Mouse (Mus musculus) kidney, embryonic 14.5 days (tissue): Measurements from ENCODE around the gene Dand5. TPM values are rescaled to one million over a fixed set of nuclear protein-coding genes. Genes with fewer than 3 reads are reported as not detected.

Experiments
- ATAC-seq: fragments of 200-750 bp; cut with Nextera tagmentation; 2 replicates; pipeline ENCODE4 v1.8.0; 2017; ENCODE audit warnings: moderate number of reproducible peaks, mild to moderate bottlenecking, moderate TSS enrichment, moderate library complexity; ENCODE audit not compliant: low FRiP score, low TSS enrichment
- H3K27ac ChIP-seq: fragments of 300-500 bp; sonication (generic); 2 replicates; pipeline ENCODE4 v1.5.1; 2014; ENCODE audit warnings: low read depth, mild to moderate bottlenecking, low read length, moderate library complexity, mixed read lengths
- H3K27me3 ChIP-seq: fragments of 300-500 bp; sonication (generic); 2 replicates; pipeline ENCODE4 v1.6.1; 2014; ENCODE audit warnings: mild to moderate bottlenecking, low read length; ENCODE audit not compliant: control insufficient read depth, insufficient read depth
- H3K36me3 ChIP-seq: fragments of 300-500 bp; sonication (generic); 2 replicates; pipeline ENCODE4 v1.6.1; 2014; ENCODE audit warnings: low read length, mixed read lengths; ENCODE audit not compliant: control insufficient read depth, insufficient read depth
- H3K4me1 ChIP-seq: fragments of 300-500 bp; sonication (generic); 2 replicates; pipeline ENCODE4 v1.6.1; 2014; ENCODE audit warnings: low read length, mixed read lengths; ENCODE audit not compliant: control insufficient read depth, insufficient read depth
- H3K4me2 ChIP-seq: fragments of 300-500 bp; sonication (generic); replicated peaks from 2 replicates; pipeline ENCODE4 v1.6.1; 2014; ENCODE audit warnings: low read depth, mild to moderate bottlenecking, low read length
- H3K4me3 ChIP-seq: fragments of 300-500 bp; sonication (generic); 2 replicates; pipeline ENCODE4 v1.5.1; 2014; ENCODE audit warnings: mild to moderate bottlenecking, low read length
- H3K9ac ChIP-seq: fragments of 300-500 bp; sonication (generic); 2 replicates; pipeline ENCODE4 v1.6.1; 2014; ENCODE audit warnings: low read depth, mild to moderate bottlenecking, low read length, moderate library complexity
- H3K9me3 ChIP-seq: fragments of 300-500 bp; sonication (generic); 2 replicates; pipeline ENCODE4 v1.6.1; 2016; ENCODE audit warnings: low read length; ENCODE audit not compliant: control insufficient read depth
- WGBS: fragments of 180-500 bp; shearing (Covaris S2); extraction: QIAGEN DNeasy Blood & Tissue Kit; methylation state at CpG from one replicate; pipeline ENCODE4 v1.1.7; 2014; 5-methylcytosine and 5-hydroxymethylcytosine counted together
- polyA plus RNA-seq: library from polyadenylated mRNA; unstranded; fragments of >200 nt; fragmentation: Nextera tagmentation; extraction: Ambion mirVana; gene quantifications from 2 replicates; pipeline ENCODE4 v1.2.1, GENCODE M21; 2014

Gene Dand5
- polyA plus RNA-seq, 1 experiment from 2014 or later, result 6.0 TPM

- H3K4me3 ChIP-seq, result peak overlapping the region; percentile 81
Measured at GRCm38 (mm10) chr8:84845355-84846093, 22.9 kb upstream of the Dand5 start.

GRCm38 (mm10) chr8:84844397-84845070, 21.9 kb upstream of the Dand5 start:
- no peak for ATAC-seq
- peak overlapping the region; percentile 81 for H3K4me3 ChIP-seq
- H3K9me3 ChIP-seq, result no peaks in the 10 kb centered on the region
- H3K27ac ChIP-seq, result peak overlapping the region; percentile 8; the same call in 1 of the 2 replicates
- H3K27me3 ChIP-seq, result no peaks in the 10 kb centered on the region
- 85% methylated on average over 9 of the region's 9 CpGs for WGBS
- H3K36me3 ChIP-seq, result peaks cover 44% of the 10 kb centered on the region
- H3K9ac ChIP-seq, result peak overlapping the region; percentile 84
- peaks cover 26% of the 10 kb centered on the region for H3K4me1 ChIP-seq
- peak overlapping the region; percentile 79 for H3K4me2 ChIP-seq

More at GRCm38 (mm10) chr8:84845355-84846093, 22.9 kb upstream of the Dand5 start:
- 15% methylated on average over 12 of the region's 12 CpGs for WGBS
- H3K9me3 ChIP-seq, result no peaks in the 10 kb centered on the region
- H3K9ac ChIP-seq, result peak overlapping the region; percentile 84
- H3K36me3 ChIP-seq, result peaks cover 44% of the 10 kb centered on the region
- H3K4me2 ChIP-seq, result peak overlapping the region; percentile 79
- ATAC-seq, result no peak
- no peak overlapping the region for H3K27ac ChIP-seq
- H3K4me1 ChIP-seq, result peaks cover 23% of the 10 kb centered on the region
- no peaks in the 10 kb centered on the region for H3K27me3 ChIP-seq

- H3K4me1 ChIP-seq, result peaks cover 41% of the 10 kb centered on the region
- no peaks in the 10 kb centered on the region for H3K9me3 ChIP-seq
- no peak for ATAC-seq
- peaks cover 66% of the 10 kb centered on the region for H3K36me3 ChIP-seq
- H3K27ac ChIP-seq, result no peak overlapping the region; the same call in 1 of the 2 replicates
- no peak overlapping the region for H3K9ac ChIP-seq
- H3K4me2 ChIP-seq, result no peak overlapping the region
- no peak overlapping the region for H3K4me3 ChIP-seq
- WGBS, result 82% methylated on average over 1 of the region's 1 CpGs
- no peaks in the 10 kb centered on the region for H3K27me3 ChIP-seq
Measured at GRCm38 (mm10) chr8:84841514-84841913, 18.9 kb upstream of the Dand5 start.

DNA sequence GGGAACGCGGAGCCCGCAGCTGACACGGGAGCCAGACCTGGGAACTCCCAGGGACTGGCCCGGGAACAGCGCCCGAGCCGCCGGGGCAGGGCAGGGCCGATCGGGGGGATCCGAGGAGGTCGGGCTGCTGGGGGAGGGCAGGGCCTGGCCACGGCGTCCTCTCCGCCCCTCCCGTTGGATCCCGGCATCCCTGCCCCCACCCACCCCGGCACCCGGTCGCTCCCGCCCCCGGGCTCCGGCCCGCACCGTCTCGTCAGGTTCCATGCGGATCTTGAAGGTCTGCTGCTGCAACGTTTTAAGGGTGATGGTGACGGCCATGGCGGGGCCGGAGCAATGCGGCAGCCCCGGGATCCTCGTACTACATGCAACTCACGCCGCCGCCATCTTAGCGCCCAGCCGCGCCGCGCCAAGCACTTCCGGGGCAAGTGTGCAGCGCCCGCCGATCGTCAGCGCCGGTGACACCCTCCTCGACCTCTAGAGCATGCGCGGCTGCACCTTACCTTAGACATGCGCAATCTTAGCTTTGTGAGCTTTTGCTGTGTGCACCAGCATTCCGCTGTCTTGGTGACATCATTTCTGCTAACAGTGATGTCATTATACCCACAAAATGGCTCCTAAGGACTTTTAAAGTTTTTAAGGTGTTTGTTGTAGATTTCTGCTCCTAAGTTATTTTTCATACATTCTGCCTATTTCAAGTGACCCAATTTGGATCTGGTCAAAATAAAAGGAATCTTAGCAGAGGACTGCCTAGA, 17.8 kb upstream of the Dand5 start, which contains the start of gene Rad23a:
TSS of gene Rad23a (minus strand) at position 418 of the 752 bp plus-strand sequence.
- H3K9me3 ChIP-seq, result no peaks in the 10 kb centered on the region
- H3K9ac ChIP-seq, result peak within 1 kb of the TSS; percentile 96
- under 1% methylated on average over 51 of the region's 55 CpGs for WGBS
- peak within 1 kb of the TSS; percentile 90 for H3K4me3 ChIP-seq
- peaks cover 41% of the 10 kb centered on the region for H3K4me1 ChIP-seq
- no peaks in the 10 kb centered on the region for H3K27me3 ChIP-seq
- peaks cover 74% of the 10 kb centered on the region for H3K36me3 ChIP-seq
- H3K4me2 ChIP-seq, result peak within 1 kb of the TSS; percentile 71
- ATAC-seq, result peak; percentile 93
- H3K27ac ChIP-seq, result peak within 1 kb of the TSS; percentile 90

- peak overlapping the region; percentile 96 for H3K9ac ChIP-seq
- H3K36me3 ChIP-seq, result peaks cover 78% of the 10 kb centered on the region
- H3K4me3 ChIP-seq, result peak overlapping the region; percentile 90
- H3K27ac ChIP-seq, result peak overlapping the region; percentile 90
- WGBS, result 5% methylated on average over 7 of the region's 7 CpGs
- peak overlapping the region; percentile 71 for H3K4me2 ChIP-seq
- H3K27me3 ChIP-seq, result no peaks in the 10 kb centered on the region
- H3K9me3 ChIP-seq, result no peaks in the 10 kb centered on the region
- H3K4me1 ChIP-seq, result peaks cover 41% of the 10 kb centered on the region
- ATAC-seq, result no peak
Measured at GRCm38 (mm10) chr8:84839875-84840247, 17.2 kb upstream of the Dand5 start.

GRCm38 (mm10) chr8:84839411-84839810, 16.8 kb upstream of the Dand5 start:
- no peaks in the 10 kb centered on the region for H3K27me3 ChIP-seq
- peaks cover 41% of the 10 kb centered on the region for H3K4me1 ChIP-seq
- 89% methylated on average over 2 of the region's 2 CpGs for WGBS
- no peak for ATAC-seq
- peak overlapping the region; percentile 96; the same call in 1 of the 2 replicates for H3K9ac ChIP-seq
- peak overlapping the region; percentile 90 for H3K4me3 ChIP-seq
- no peak overlapping the region for H3K27ac ChIP-seq
- H3K4me2 ChIP-seq, result peak overlapping the region; percentile 71
- peaks cover 78% of the 10 kb centered on the region for H3K36me3 ChIP-seq
- no peaks in the 10 kb centered on the region for H3K9me3 ChIP-seq

DNA sequence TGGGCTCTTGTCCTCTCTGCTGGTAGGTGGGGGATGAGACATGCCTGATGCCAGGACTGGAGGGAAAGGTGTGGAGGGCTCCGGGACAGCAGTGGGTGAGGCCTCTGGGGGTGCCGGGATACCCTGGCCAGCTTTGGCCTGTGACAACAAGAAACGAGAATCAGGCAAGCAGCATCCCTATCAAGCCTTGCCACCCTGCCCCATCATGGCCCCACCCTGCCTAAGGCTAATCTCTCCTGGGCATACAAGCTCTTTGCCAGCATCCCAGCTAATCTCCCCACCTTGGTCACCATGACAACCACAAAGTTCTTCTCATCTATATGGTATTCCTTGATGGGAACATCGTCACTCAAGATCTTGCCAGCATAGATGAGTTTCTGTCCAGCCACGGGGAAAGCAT, 15.9 kb upstream of the Dand5 start:
- Histone ChIP-seq H3K36me3 (peaks cover 77% of the 10 kb centered on the region), H3K9me3 (no peaks in the 10 kb centered on the region), H3K9ac (no peak overlapping the region), H3K4me1 (peaks cover 37% of the 10 kb centered on the region), H3K4me3 (no peak overlapping the region), H3K27ac (no peak overlapping the region), H3K4me2 (no peak overlapping the region), H3K27me3 (no peaks in the 10 kb centered on the region)
- no peak for ATAC-seq
- 84% methylated on average over 5 of the region's 5 CpGs for WGBS

GRCm38 (mm10) chr8:84837912-84838470, 15.4 kb upstream of the Dand5 start:
- Histone ChIP-seq H3K9ac (no peak overlapping the region), H3K4me1 (peaks cover 32% of the 10 kb centered on the region), H3K27ac (peak overlapping the region; percentile 43; the same call in 1 of the 2 replicates), H3K9me3 (no peaks in the 10 kb centered on the region), H3K4me3 (no peak overlapping the region), H3K36me3 (peaks cover 74% of the 10 kb centered on the region), H3K27me3 (no peaks in the 10 kb centered on the region), H3K4me2 (no peak overlapping the region)
- WGBS, result 65% methylated on average over 15 of the region's 15 CpGs
- no peak for ATAC-seq
